Comparison of ENCODE assay signal across 12 mouse cellular contexts in the genomic region with DNA sequence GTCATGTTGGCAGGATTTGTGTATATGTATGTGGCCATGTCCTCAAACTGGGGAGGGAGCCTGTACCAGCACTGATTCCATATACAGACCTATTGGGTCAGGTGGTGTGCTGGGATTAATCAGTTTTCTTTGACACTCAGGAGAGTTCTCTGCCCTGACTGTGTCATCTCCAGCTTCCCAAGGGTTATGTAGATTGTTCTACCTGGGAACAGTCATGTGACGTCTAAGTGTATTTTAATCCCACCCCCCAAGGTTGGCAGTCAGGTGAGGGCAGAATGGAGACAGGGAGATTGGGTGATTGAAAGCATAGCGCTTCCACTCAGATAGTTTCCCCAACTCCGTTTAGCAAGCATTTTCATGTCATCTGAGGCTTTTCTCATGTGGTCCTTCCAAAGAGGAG.
DNase-seq lines count a peak whose midpoint lies in the region; ATAC-seq lines count a peak whose summit lies in the region.
"Had no signal": no experiment of that assay in that cellular context is flagged by ENCODE, and none has a peak within 500 bp of the region (broad histone marks: within the 10 kb centered on the region; RNA-seq: fewer than 3 reads in every experiment).

No protein-coding gene starts in this region.

- peaks cover 37% of the 10 kb centered on the region for H3K4me1 ChIP-seq in embryonic facial prominence, embryonic 12.5 days
- peaks cover 60% of the 10 kb centered on the region for H3K4me1 ChIP-seq in embryonic facial prominence, embryonic 10.5 days
- peaks cover 22% of the 10 kb centered on the region for H3K4me1 ChIP-seq in embryonic facial prominence, embryonic 14.5 days (ENCODE audit: control insufficient read depth, insufficient read depth, low read length)
- peaks cover 36% of the 10 kb centered on the region for H3K4me1 ChIP-seq in liver, embryonic 13.5 days (replicated peaks)

- H3K4me2 ChIP-seq in embryonic facial prominence, embryonic 12.5 days (replicated peaks): no peak overlapping the region
- no peak overlapping the region for H3K4me2 ChIP-seq in embryonic facial prominence, embryonic 14.5 days (ENCODE audit: low read depth, low read length)
- peak overlapping the region; percentile 36 for H3K4me2 ChIP-seq in liver, embryonic 13.5 days

- DNase-seq in embryonic facial prominence, embryonic 10.5 days (ENCODE audit: low spot score): no peak
- DNase-seq in kidney, adult 11 months: peak; percentile 46
- DNase-seq in kidney, postnatal 10 days: no peak
- no peak for DNase-seq in embryonic facial prominence, embryonic 14.5 days (ENCODE audit: low spot score)
- no peak for DNase-seq in liver, embryonic 13.5 days
- DNase-seq in spleen, postnatal 10 days (ENCODE audit: low spot score in 2 of 2): no peak
- no peak for DNase-seq in cerebellum, postnatal 10 days
- DNase-seq: forebrain, postnatal 0 days; layer of hippocampus, adult 9-11 months; lung, postnatal 4 days had no signal

- 51% methylated on average over 3 of the region's 3 CpGs for WGBS in embryonic facial prominence, embryonic 12.5 days
- WGBS in embryonic facial prominence, embryonic 10.5 days: 60% methylated on average over 3 of the region's 3 CpGs
- WGBS in embryonic facial prominence, embryonic 14.5 days: 52% methylated on average over 3 of the region's 3 CpGs
- WGBS in liver, embryonic 13.5 days (ENCODE audit: insufficient replicate concordance): 49% methylated on average over 3 of the region's 3 CpGs

- no peaks in the 10 kb centered on the region for H3K9me3 ChIP-seq in embryonic facial prominence, embryonic 12.5 days
- H3K9me3 ChIP-seq in embryonic facial prominence, embryonic 10.5 days: no peaks in the 10 kb centered on the region
- H3K9me3 ChIP-seq in embryonic facial prominence, embryonic 14.5 days (ENCODE audit: control insufficient read depth, low read length): no peaks in the 10 kb centered on the region
- no peaks in the 10 kb centered on the region for H3K9me3 ChIP-seq in liver, embryonic 13.5 days (replicated peaks)

- H3K27me3 ChIP-seq in embryonic facial prominence, embryonic 12.5 days: no peaks in the 10 kb centered on the region
- no peaks in the 10 kb centered on the region for H3K27me3 ChIP-seq in embryonic facial prominence, embryonic 10.5 days (replicated peaks; ENCODE audit: low read depth, poor library complexity, severe bottlenecking)
- H3K27me3 ChIP-seq in embryonic facial prominence, embryonic 14.5 days (replicated peaks; ENCODE audit: control insufficient read depth, insufficient read depth, low read length): no peaks in the 10 kb centered on the region
- no peaks in the 10 kb centered on the region for H3K27me3 ChIP-seq in liver, embryonic 13.5 days

- no peak for ATAC-seq in embryonic facial prominence, embryonic 12.5 days (ENCODE audit: insufficient number of reproducible peaks, insufficient read depth, low FRiP score, low TSS enrichment)
- ATAC-seq in embryonic facial prominence, embryonic 14.5 days (ENCODE audit: low read depth): peak; percentile 64; the same call in 1 of the 2 replicates
- 0 out of 2 replicates have a peak, but pooled peaks have one; percentile 13 for ATAC-seq in liver, embryonic 13.5 days (ENCODE audit: low read depth)
- ATAC-seq: forebrain, postnatal 0 days; hindbrain, embryonic 16.5 days had no signal

- peak overlapping the region; percentile 51; the same call in 1 of the 2 replicates for H3K27ac ChIP-seq in embryonic facial prominence, embryonic 12.5 days
- H3K27ac ChIP-seq in embryonic facial prominence, embryonic 10.5 days (replicated peaks): no peak overlapping the region
- no peak overlapping the region for H3K27ac ChIP-seq in embryonic facial prominence, embryonic 14.5 days (replicated peaks; ENCODE audit: low read depth, low read length)
- H3K27ac ChIP-seq in liver, embryonic 13.5 days: peak overlapping the region; percentile 80

- no peak overlapping the region for H3K4me3 ChIP-seq in embryonic facial prominence, embryonic 12.5 days
- no peak overlapping the region for H3K4me3 ChIP-seq in embryonic facial prominence, embryonic 10.5 days
- H3K4me3 ChIP-seq in embryonic facial prominence, embryonic 14.5 days (ENCODE audit: low read depth, low read length): no peak overlapping the region
- H3K4me3 ChIP-seq in liver, embryonic 13.5 days (replicated peaks): peak overlapping the region; percentile 25; the same call in 1 of the 2 replicates

- H3K9ac ChIP-seq in embryonic facial prominence, embryonic 12.5 days: no peak overlapping the region
- H3K9ac ChIP-seq in embryonic facial prominence, embryonic 14.5 days (ENCODE audit: low read depth, low read length): no peak overlapping the region
- H3K9ac ChIP-seq in liver, embryonic 13.5 days: peak overlapping the region; percentile 15
- H3K9ac ChIP-seq: forebrain, postnatal 0 days had no signal

- no peaks in the 10 kb centered on the region for H3K36me3 ChIP-seq in embryonic facial prominence, embryonic 12.5 days
- H3K36me3 ChIP-seq in embryonic facial prominence, embryonic 10.5 days (replicated peaks): peaks cover 8% of the 10 kb centered on the region; the same call in 1 of the 2 replicates
- no peaks in the 10 kb centered on the region for H3K36me3 ChIP-seq in embryonic facial prominence, embryonic 14.5 days (ENCODE audit: control insufficient read depth, insufficient read depth, low read length)
- H3K36me3 ChIP-seq in liver, embryonic 13.5 days: no peaks in the 10 kb centered on the region

Comparison
In these comparisons a context has a peak if more than half of its experiments do, and no peak if none do; other contexts are left out.
1. H3K27ac ChIP-seq: peak in embryonic facial prominence, embryonic 12.5 days (single experiment) and liver, embryonic 13.5 days (single experiment); none in embryonic facial prominence, embryonic 10.5 days (single experiment) and embryonic facial prominence, embryonic 14.5 days (single experiment).